Mouse (Mus musculus): ENCODE results near the gene Dlgap3.

Dlgap3 gene

DNA sequence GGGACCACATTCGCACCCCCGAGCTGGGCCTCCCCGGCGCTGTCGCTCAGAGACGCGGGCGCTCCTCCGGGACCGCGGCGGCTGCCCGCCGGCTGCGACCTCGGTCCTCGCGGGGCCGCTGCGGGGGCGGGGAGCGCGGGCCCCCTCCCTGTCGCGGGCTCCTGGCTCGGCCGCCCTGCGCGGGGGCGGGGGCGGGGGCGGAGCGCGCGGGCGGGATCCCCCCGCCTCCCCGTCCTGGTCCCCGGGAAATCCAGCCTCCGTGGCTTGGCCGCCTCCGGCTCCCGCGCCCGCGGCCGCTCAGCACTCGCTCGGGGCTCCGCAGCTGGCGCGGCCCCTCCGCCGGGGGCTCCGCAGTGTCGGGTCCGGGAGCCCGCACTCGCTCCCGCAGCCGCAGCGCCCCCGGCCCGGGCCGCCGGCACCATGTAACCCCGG, at the start of gene Dlgap3:
Dlgap3 (plus strand) TSS at position 291 of the 432 bp plus-strand sequence.
- no peak for DNase-seq (ENCODE audit: low read depth, low spot score)

DNA sequence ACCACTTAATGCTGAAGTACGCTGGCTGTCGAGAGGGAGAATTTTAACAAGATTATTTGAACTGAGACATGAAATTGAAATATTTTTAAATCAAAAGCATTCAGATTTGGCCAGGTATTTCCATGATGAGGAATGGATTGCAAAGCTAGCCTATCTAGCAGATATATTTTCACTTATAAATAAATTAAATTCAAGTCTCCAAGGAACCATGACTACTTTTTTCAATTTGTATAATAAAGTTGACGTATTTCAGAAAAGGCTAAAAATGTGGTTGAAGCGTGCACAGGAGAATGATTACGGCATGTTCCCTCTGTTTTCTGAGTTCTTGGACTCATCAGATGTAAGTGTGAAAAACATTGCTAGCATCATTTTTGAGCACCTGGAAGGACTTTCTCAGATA, 45.6 kb upstream of the Dlgap3 start, which contains the start of gene Tmem35b:
Tmem35b (plus strand) TSS at position 301 of the 400 bp plus-strand sequence.
- no peak for DNase-seq (ENCODE audit: low read depth, low spot score)

- DNase-seq (ENCODE audit: low read depth, low spot score), result no peak
Observed at GRCm38 (mm10) chr4:127124331-127124730, 44.7 kb upstream of the Dlgap3 start.

- peak; percentile 45 for DNase-seq (ENCODE audit: low read depth, low spot score)
Observed at GRCm38 (mm10) chr4:127125834-127126463, 43.1 kb upstream of the Dlgap3 start.

DNA sequence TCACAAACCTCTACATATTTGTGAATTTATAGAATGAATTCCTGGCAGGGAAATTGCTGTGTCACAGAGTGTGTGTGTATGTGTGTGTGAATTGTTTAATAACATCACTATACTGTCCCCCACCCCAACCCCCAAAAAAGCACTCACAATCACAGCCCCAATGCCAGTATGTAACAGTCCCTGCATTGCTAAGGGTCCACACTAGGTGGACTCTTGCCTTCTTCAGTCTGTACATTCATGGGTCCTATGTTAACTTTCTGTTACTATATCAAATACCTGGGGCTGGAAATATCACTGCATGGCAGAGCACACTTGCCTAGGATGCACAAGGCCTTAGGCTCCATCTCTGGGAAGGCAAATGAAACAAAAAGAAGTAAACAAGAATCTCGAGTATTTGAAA, 34.3 kb upstream of the Dlgap3 start:
- DNase-seq (ENCODE audit: low read depth, low spot score), result no peak

- DNase-seq (ENCODE audit: low read depth, low spot score), result no peak
Observed at GRCm38 (mm10) chr4:127137591-127137990, 31.4 kb upstream of the Dlgap3 start.

GRCm38 (mm10) chr4:127138486-127138885, 30.5 kb upstream of the Dlgap3 start:
- DNase-seq (ENCODE audit: low read depth, low spot score), result no peak

DNA sequence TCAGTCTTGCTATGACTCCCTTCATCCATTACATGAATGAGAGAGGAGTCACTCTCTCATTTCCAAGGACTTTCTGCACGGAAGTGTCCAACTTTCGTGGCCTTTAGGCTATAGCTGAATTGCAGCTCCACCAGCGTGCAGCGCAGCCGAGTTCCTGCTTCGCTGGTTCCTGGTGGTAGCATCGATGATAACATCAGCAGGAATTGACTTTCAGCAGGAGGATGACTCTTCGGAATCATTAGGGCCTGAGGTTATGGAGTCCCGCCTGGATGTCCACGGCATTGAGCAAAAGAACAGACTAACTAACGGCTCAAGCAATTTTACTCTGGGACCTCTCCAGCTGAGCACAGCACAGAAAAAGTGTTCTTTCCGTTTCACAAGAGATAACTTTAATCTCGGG, 19.0 kb upstream of the Dlgap3 start:
- DNase-seq (ENCODE audit: low read depth, low spot score), result no peak

GRCm38 (mm10) chr4:127153345-127153744, 15.7 kb upstream of the Dlgap3 start:
- no peak for DNase-seq (ENCODE audit: low read depth, low spot score)

GRCm38 (mm10) chr4:127155757-127156156, 13.2 kb upstream of the Dlgap3 start:
- no peak for DNase-seq (ENCODE audit: low read depth, low spot score)

DNA sequence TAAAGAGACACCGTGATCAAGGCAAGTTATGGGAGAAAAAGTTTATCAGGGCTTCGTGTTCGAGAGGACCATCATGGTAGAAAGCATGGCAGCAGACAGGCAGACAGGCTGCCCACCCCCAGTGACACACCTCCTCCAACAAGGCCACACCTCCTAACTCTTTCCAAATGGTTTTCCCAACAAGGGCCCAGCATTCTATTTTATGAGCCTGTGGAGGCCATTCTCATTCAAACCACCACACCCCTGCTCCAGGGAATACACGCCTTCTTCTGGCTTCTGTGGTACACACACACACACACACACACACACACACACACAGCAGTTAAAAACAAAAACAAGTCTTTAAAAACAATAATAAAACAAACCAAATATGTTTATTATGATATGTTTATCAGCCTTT, 11.3 kb upstream of the Dlgap3 start:
- DNase-seq (ENCODE audit: low read depth, low spot score), result no peak

DNA sequence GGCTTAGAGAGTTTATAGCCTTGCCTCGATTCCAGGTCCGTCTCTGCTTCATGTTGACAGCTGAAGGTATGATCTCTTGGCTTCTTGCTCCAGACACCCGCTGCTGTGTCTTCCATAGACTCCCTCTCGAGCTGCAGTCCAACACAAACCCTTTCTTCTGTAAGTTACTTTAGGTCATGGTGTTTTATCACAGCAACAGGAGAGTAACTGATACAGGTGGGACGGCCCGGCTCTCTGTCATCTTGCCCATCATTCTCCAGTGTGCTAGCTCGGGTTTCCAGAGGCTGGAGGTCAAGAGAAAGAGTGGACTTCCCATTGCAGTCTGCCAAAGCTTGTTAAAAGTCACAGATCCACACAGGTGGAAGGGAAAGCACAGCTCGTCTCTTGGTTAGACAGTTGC, 5.1 kb upstream of the Dlgap3 start:
- no peak for DNase-seq (ENCODE audit: low read depth, low spot score)

GRCm38 (mm10) chr4:127167096-127167495, 1.9 kb upstream of the Dlgap3 start:
- no peak for DNase-seq (ENCODE audit: low read depth, low spot score)

- no peak for DNase-seq (ENCODE audit: low read depth, low spot score)
Observed at GRCm38 (mm10) chr4:127167731-127168130, 1.3 kb upstream of the Dlgap3 start.

DNA sequence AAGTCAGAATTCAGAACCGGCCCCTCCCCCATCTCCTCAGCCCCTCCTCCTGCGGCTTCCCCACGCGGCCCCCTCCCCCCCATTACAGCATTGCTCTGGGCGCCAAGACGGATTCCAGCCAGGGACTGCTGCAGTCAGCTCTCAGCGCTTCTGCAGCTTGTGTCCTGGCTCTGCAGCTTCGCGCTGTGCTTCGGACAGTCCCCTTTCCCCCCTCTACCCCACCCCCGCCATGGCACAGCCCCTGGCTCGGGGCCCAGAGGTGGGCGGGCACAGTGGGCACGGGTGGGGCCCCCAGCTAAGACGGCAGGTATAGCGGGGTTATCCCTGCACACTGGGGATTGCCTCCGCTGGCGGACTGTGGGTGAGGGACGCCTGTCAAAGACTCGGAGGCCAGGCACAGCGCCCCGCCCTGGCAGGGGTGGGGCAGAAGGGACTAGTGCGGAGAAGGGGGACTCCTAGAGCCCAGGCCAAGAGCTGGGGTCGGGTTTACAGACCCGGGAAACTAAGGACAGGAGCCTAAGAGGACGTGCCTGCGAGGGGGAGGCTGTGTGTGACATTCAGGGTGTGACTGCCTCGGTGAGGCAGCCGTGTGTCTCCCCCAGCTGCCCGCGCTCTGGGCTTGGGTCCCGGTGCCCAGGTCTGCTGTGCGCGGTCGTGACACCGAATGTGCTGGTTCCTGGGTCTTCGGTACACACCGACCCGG, 642 bp upstream of the Dlgap3 start:
- no peak for DNase-seq (ENCODE audit: low read depth, low spot score)

GRCm38 (mm10) chr4:127169346-127170221, 580 bp downstream of the Dlgap3 start:
- DNase-seq (ENCODE audit: low read depth, low spot score), result no peak

- DNase-seq (ENCODE audit: low read depth, low spot score), result no peak
Observed at GRCm38 (mm10) chr4:127170866-127171265, 1.9 kb downstream of the Dlgap3 start.

GRCm38 (mm10) chr4:127171341-127171905, 2.4 kb downstream of the Dlgap3 start:
- no peak for DNase-seq (ENCODE audit: low read depth, low spot score)

GRCm38 (mm10) chr4:127172119-127172518, 3.1 kb downstream of the Dlgap3 start:
- DNase-seq (ENCODE audit: low read depth, low spot score), result no peak

DNA sequence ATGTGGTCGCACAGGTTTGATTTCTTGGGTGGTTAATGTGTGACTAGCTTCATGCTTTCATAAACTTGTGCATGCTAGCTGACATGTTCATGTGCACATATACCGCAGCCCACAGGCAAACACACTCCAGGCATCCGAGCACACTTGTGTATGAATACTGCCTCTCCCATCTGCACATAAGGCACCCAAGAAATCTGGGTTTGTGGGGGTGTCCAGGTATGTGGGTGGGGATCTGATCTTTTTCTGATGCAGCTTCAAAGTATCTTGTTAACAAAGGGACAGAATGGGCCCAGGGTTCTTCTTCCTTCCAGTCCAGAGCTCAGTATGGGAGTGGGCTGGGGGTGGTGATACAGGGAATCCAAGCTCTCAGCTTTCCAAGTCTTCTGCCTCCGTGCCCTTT, 3.6 kb downstream of the Dlgap3 start:
- DNase-seq (ENCODE audit: low read depth, low spot score), result no peak

- no peak for DNase-seq (ENCODE audit: low read depth, low spot score)
Observed at GRCm38 (mm10) chr4:127173461-127173860, 4.5 kb downstream of the Dlgap3 start.
